Mouse (Mus musculus) right cerebral cortex, postnatal 14 days (tissue): ENCODE measurements around the gene Gm49510.

Source experiments
- DNase-seq: peaks from one replicate; pipeline ENCODE4 v3.0.0; 2022

Gene Gm49510

DNA sequence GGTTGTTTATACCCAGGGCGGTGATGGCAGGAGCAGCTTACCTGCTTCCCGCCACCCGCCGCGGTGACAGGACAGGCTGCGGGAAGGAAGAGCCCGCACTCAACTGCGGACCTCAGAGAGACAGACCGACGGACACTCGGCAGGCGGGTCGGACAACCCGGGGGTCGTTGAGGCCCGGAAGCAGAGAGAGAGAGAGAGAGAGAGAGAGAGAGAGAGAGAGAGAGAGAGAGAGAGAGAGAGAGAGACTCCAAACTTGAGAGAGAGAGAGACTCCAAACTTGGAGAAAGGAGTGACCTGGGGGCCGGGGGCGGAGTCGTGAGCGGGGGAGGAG is at the start of gene Gm49510:
Gene Gm49510 (plus strand): TSS at position 259 of the 331 bp plus-strand sequence.
- no peak for DNase-seq

DNA sequence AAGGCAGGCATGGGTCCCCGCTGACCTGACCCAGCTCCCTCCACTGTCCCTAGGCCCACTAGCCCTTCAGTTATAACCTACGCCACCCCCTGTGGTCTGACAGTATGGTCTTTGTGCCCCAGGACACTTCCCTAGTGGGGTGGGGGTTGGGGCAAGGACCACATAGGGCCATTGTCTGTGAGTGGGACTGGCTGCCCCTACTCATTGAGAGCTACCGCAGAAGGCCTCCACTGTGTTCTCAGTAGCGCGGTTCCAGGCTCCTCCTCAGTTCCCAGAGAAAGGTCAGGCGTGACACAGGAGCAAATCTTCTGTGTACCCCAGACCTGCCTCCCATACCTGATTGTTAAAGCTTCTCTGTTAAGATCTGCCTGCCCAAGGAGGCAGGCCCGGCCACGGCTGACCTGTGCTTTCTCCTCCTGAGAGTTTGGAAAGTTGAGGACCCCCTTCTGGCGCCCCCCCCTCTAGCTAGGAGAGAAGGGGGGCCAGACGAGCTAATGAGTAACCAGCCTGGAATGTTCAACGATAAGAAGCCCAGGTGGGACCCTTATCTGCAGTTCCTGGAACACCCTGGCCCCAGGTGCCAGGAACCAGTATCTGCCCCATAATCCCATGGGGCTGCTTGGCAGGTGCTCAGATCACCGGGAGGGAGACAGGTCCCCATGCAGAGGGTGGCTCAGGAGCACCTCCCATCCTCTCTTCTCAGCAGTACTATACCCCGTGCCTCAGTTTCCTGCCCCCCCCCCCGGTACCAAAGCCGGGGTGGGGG is 49.2 kb upstream of the Gm49510 start:
- DNase-seq: no peak

DNA sequence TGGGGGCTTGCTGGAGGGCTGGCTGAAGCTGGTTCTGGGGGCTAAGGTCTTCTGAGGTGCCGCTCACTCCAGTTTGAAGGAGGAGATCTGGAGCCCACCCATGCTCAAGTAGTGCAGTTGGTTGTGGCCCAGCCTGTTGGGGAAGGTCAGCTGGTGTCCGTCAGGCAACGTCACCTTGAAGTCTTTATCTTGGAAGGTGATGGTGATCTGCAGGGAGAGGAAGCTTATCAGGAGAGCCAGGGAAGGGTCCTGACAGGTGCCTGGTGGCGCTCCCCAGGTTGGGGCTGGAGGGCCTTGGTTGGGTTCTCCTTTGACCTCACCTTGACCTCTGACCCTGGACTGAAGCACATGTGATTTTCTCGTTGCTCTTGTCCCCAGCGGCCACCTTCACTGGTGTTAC is 48.5 kb upstream of the Gm49510 start:
- DNase-seq: no peak

DNA sequence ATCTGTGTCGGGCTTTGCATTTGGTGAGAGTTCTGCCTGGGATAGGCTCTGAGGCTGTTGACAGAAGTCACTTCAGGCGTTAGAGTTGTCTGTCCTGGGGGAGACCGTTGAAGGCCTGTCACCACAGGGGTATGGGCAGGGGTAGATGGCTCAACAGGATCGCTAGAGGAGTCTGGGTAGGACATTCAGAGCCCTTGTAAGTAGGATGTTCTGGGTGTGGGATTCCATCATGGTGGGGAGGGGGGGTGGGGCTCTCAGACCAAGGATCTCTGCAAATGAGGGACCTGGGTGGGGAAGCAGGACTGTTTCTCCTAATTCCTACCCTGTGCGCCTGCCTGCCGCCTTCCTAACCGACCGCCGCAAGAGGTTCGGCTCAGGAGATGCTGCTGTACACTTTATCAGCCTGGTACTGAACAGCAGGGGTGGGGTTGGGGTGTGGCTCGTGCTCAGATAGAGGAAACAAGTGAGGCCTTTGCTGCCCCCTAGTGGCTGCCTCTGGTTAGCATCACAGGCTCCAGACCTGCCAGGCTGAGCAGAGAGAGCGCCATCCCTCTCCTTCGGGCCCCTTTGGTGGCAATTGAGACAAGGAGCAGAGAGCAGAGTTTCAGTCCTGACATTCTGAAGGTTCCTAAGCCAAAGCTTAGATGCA is 47.8 kb upstream of the Gm49510 start:
- peak; percentile 95 for DNase-seq

DNA sequence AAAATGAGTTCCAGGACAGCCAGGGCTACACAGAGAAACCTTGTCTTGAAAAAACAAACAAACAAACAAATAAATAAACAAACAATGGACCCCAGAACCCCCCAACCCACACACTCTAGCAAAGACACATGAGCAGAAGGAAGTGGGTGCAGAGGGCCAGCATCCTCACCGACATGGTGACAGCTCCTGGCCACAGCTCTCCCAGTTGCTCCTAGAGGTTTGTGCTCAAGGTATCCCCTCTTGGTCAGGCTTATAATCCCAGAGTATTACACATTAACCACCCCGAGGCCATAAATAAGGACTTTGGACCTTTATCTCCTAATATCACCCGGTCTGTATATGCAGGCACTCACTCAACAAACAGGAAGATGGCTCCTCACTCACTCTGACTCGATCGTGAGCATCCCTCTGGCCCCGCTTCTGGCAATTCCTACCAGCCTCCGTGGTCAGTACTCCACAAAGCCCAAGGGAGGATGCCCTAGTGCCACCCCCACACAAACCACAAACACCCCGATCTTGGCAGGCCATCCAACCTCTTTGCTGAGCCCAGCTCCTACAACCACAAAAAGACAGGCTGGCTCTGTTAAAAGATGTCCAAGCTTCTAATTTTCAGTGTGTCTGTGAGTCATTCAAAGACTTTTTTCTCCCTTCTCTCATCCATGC is 44.0 kb upstream of the Gm49510 start, which contains the start of gene Lgals2:
Gene Lgals2 (minus strand): TSS at position 227 of the 663 bp plus-strand sequence.
- no peak for DNase-seq

DNA sequence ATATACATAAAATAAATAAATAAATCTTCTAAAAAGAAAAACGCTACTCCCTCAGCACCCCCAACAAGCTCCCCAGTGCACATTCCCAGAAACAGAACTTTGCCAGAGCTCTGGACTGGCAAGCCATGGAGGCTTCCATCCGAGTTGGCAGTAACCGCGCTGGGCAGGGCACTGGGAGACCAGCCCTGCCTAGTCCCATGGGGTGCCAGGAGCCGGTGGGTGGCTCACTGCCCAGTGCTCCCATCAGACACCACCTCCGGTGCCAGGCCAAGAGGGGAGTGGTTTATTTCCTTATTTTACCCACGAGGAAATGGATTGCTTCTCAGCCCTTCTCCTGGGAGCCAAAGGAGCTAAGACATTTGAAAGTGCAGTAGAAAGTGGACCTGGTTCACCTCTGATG is 42.5 kb upstream of the Gm49510 start:
- DNase-seq: no peak

DNA sequence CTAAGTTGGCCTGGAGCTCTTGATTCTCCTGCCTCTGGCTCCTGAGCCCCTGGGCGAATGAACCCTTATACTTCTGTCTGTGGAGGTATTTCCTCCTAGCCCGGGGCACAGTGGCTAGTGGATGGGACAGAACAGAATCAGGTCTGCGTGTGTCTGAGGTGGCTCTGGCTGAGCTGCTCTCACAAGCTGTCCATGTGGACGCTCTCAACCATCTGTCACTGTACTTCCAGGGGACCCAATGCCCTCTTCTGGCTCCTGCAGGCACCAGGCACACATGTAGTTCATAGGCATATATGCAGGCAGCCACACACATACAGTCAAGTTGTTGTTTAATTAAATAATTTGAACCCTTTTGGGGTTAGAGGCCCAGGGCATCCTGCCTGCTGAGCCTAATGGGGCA is 40.2 kb upstream of the Gm49510 start:
- DNase-seq: no peak

DNA sequence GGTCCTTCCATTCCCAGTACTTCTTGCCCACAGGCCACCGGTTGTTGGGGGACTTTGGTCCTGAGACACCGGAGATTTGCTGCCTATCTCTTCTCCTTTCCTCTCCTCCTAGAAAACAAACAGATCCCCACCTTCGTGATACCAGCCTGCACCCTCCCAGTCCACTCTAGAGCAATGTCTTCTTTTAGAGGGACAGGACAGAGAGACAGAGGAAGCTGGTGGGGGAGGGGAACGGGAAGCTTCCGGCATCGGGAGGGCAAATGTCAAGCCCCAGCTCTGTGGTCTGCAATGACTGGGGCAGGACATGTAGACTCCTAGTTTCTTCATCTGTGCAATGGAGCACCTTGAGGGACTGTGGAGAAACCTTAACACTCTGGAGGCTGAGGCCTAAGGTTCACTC is 39.8 kb upstream of the Gm49510 start:
- no peak for DNase-seq

DNA sequence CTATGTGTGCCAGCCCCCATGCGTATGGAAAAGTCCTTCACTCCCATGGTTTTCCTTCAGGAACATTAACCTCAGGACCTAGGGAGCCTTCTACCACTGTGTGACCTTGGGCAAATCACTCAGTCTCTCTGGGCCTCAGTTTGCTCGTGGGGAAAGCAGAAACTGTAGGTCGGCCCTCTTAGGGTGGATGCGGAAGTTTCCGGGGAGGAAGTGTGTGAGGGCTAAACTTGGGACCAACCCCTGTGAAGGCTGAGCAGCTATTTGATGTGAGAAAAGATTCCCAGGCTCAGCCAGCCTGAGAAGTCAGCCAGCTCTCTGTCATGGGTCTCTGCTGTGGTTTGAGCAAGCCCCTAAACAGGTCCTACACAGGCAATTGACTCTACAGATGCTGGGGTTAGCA is 37.2 kb upstream of the Gm49510 start:
- no peak for DNase-seq

DNA sequence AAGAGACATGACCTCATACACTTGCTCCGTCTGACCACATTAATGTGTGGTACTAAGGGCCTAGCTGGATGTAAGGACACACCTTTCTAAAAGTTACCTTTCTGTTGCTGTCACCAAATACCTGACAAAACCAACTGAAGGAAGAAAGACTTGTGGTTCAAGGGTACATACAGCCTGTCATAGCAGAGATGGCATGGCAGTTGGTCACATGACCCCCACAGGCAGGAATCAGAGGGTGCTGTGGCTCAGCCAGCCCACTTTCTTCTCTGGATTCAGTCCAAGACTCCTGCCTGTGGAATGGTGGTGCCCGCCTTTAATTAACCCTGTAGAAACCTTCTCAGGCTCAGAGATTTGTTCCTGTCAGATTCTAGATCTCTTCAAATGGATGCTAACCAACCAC is 36.3 kb upstream of the Gm49510 start:
- DNase-seq: no peak

DNA sequence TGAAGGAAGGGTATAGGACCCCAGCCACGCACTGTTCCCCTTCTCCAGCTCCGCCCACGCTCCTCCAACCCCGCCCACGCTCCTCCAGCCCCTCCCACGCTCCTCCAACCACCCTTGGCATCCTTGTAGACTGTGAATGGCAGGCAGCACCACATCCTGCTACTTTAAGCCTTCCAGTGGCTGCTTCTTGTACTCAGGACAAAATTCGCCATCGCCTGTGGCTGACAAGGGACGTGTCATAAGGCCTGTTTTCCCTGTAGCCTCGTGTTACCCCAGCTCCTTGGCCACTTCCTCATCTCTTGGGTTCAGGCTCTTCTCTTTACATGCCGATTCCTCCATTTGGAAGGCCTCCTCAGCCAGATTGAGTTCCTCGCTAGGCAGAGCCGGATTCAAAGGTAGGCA is 35.6 kb upstream of the Gm49510 start:
- no peak for DNase-seq

DNA sequence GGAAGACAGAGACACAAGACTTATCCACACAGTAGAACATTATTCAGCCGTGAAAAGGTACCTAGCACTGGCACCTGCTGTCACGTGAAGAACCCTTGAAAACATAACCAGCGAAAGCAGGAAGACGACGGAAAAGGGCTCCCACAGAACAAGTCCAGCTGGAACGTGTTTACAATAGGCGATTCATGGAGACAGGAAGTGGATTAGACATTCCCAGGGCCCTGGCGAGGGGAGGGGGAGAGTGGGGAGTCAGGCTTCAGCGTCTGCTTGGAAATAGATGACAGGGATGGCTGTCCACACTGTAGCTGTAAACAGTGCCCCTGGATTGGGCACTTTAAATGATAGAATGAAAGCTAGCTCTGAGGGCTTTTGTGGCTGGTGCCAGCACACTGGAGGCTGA is 31.1 kb upstream of the Gm49510 start:
- DNase-seq: no peak

DNA sequence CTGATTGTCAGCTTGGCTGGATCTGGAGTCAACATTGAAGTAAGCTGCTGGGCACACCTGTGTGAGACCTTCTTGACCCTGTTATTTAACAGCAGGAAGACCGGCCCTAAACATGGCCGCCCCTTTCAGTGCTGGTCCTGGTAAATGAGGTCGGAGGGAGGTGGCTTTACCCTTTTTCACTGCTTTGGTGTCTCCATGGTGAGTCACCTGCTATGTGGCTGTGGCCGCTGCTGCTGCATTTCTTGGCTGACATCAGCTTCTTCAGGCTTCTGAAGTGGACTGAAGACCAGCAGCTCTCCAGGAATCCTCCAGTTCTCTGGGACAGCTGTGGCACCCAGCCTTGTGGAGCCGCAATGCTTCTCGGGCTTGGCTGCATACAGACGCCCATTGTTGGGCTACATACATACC is 30.6 kb upstream of the Gm49510 start:
- no peak for DNase-seq

DNA sequence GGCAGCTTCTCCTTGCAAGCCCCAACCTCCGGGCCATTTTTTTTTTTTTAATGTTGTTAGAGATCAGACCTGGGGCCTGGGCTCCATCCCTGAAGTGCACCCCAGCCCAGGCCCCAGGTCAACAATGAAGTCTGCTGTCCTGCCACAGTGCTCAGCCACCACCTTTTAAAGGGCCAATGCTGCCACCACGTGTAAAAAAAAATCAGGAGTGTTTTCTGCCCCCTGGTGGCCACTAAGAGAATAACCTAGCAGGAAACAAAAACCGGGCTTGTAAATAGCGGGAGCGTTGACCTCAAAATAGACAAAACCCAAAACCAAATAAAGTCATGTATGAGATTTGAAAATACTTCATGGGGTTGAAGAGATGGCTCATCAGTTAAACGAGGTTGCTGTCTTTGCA is 29.7 kb upstream of the Gm49510 start:
- DNase-seq: no peak

DNA sequence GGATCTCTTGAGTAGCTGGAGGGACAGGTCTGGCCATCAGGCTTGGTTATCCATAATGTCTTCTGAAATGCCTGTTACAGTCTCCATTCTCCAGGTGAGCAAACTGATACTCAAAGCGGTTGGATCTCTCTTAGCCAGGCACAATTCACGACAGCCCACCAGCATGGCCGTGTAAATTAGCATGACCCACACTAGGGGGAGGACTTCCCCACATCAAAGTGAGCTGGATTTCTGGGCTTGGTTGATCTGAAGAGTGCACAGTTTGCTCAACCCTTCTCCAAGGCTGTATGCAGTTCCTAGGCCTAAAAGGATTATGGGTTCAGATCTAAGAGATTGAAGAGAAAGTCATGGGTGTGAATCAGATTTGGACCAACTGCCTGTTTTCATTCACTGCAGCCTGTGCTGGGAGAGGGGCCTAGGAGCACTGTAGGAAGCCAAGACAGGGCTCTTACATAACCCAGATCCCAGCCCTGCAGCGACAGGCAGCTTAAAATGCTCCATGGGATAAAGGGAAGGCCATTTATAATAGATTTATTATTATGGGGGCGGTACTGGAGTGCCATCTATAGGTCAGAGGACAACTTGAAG is 27.4 kb upstream of the Gm49510 start:
- no peak for DNase-seq

DNA sequence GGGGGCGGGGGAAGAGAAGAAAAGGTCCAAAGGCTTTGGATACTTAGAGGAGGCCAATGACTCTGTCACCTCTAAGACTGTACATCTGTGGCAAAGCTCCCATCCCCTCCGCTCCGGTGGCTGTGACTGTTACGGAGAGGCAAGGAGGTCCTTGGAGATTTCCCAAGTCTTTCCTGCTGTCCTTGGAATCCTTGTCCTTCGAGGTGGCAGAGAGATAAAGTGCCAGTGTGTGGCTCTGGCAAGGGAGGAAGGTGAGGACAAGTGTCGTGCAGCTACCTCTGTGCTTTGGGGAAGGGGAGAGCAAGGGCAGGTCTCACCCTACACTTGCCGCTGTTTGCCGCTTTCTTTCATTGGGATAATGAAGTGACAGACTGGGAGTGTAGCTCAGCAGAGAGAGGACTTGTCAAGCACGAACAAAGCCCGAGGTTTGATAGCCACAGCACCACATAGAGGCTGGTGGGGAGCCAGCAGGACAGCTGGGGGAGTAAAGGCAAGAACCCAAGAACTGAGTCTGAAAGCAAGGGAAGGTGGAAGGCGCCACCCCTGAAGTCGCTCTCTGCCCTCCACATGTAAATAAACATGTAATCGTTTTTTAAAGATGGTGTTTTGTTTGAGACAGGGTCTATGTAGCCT is 25.5 kb upstream of the Gm49510 start:
- no peak for DNase-seq

DNA sequence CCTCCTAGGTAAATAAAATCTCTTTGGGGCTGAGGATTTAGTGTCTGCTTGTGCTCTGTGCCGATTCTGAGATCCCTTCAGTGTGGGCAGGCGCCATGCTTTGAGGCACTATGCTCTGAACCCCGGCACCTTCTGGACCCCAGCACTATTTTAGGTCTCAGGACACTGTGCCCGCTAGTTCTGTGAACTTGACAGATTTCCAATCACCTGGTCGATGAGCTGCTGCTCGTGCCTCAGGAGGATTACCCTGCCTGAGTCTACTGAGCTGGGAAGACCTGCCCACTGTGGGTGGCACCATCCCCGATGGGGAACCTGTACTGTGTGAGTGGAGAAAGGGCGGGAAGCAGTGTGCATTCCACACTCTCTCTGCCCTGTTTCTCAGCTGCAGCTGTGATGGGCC is 24.5 kb upstream of the Gm49510 start:
- DNase-seq: no peak

DNA sequence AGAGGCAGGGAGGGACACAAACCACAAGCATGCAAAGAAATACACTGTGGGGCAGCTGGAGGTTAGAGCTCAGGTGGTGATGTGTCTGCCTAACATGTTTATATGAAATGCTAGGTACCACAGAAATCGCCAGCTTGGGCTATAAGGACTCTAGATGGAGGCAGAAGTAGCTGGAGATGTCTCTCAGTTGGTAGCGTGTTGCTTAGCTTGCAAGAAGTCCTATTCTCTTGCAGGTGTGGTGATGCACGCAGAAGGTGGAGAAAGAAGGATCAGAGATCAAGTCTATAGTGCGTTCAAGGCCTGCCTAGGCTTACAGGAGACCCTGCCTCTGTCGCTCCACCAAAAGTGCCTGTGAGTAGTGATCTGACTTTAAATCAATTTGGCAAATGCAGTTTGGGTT is 23.9 kb upstream of the Gm49510 start:
- DNase-seq: no peak

DNA sequence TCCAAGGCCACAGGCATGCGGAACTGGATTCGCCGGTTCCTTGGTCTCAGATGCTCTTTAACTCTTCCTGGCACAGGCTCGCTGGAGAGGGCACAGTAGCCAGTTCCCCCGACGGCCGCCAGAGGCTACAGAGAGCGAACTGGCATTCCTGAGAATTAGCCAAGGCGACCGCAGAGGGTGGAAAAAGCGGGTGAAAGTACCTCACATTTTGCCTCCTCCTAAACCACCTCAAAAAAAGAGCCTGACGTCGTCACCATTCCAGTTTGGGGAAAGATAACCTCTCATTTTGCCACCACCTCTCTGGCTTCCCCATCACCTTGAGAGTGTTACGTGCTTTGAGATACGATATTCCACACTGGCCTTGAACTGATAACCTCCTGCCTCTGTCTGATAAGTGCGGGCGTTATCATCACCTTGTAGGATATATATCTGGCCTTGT is 23.2 kb upstream of the Gm49510 start:
- peak; percentile 84 for DNase-seq

DNA sequence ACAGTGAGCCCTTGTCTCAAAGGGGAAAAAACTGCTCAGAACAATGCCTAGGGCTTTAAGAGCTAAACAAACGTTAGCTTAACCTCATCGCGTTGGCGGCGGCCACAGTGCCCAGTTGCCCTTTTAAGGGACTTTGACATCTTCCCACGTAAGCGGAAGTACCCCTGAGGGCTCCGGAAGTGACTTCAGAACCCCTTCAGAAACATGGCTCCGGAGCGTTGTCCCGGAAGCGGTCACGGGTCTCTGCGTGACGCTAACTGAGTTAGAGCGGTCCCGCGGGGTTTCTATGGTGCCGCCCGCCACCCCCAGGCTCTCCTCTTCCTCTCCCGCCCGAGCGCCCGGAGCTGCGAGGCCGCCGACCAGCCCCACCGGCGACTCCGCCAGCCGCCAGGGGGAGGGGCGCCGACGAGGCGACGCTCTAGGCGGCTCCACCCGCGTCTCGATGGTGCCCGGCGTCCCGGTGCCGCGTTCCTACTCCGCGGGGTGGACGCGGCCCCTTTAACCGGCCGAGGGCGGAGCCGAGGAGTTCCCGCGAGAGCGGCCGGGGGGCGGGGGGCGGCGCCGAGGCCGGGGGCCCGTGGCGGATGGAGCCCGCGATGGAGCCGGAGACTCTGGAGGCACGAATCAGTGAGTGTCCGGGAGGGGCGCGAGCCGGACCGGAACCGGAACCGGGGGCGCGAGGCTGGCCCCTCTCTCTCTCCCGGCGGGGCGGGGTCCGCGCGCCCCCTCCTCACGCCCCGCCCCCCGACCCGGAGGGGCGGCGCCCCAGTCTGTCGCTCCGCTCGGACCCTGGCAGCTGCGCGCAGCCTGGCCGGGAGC is 22.3 kb upstream of the Gm49510 start, which contains the start of gene Gga1:
Gene Gga1 (plus strand): TSS at position 200 of the 819 bp plus-strand sequence.
- DNase-seq: peak; percentile 93

DNA sequence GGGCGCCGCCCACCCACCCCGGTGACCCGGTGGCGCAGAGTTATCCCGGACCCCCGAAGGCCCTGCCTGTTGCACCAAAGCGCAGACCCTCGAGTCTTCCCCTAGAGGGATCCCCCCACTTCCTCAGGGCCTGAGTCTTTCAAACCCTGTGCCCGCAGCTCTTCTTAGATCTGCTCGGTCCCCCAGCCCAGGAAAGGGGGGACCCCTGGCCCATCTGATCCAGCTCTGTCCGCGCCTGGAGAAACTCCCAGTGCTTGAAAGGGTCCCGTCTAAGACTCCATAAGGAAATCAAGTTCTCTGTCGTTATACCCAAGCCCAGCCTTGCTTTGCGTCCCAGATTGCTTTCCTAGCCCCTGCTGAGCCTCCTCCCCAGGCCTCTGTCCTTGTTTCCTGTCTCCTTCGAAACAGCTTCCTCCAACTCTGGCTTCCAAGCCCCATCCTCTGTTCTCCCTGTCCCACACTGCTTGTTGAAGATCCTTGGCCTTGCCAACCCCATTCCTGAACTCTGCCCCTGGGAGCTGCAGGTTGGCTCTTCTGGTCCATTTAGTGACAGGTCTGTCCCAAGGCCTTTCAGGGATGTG is 21.6 kb upstream of the Gm49510 start:
- no peak for DNase-seq
